Mouse (Mus musculus) forebrain, embryonic 16.5 days (tissue): ENCODE measurements around the gene Foxe1. TPM values are rescaled to one million over a fixed set of nuclear protein-coding genes. Genes with fewer than 3 reads are reported as not detected.

ENCODE experiments used
- ATAC-seq: fragments of 200-750 bp; cut with Nextera tagmentation; 2 replicates; pipeline ENCODE4 v1.8.0; 2017; ENCODE audit warnings: mild to moderate bottlenecking, moderate library complexity
- H3K27ac ChIP-seq: fragments of 300-500 bp; sonication (generic); 2 replicates; pipeline ENCODE4 v1.5.1; 2014; ENCODE audit warnings: low read length, control low read depth
- H3K27me3 ChIP-seq: fragments of 300-500 bp; sonication (generic); replicated peaks from 2 replicates; pipeline ENCODE4 v1.6.1; 2014; ENCODE audit warnings: low read length; ENCODE audit not compliant: control insufficient read depth, insufficient read depth
- H3K36me3 ChIP-seq: fragments of 300-500 bp; sonication (generic); 2 replicates; pipeline ENCODE4 v1.6.1; 2014; ENCODE audit not compliant: control insufficient read depth, insufficient read depth
- H3K4me1 ChIP-seq: fragments of 300-500 bp; sonication (generic); replicated peaks from 2 replicates; pipeline ENCODE4 v1.6.1; 2014; ENCODE audit warnings: low read length; ENCODE audit not compliant: control insufficient read depth, insufficient read depth
- H3K4me2 ChIP-seq: fragments of 300-500 bp; sonication (generic); 2 replicates; pipeline ENCODE4 v1.6.1; 2014; ENCODE audit warnings: mild to moderate bottlenecking, low read length, control low read depth
- H3K4me3 ChIP-seq: fragments of 300-500 bp; sonication (generic); replicated peaks from 2 replicates; pipeline ENCODE4 v1.5.1; 2014; ENCODE audit warnings: mild to moderate bottlenecking, low read length, control low read depth
- H3K9ac ChIP-seq: fragments of 300-500 bp; sonication (generic); replicated peaks from 2 replicates; pipeline ENCODE4 v1.6.1; 2014; ENCODE audit warnings: low read depth, low read length, control low read depth
- H3K9me3 ChIP-seq: fragments of 300-500 bp; sonication (generic); 2 replicates; pipeline ENCODE4 v1.6.1; 2016; ENCODE audit warnings: low read length; ENCODE audit not compliant: control insufficient read depth
- WGBS: fragments of 180-500 bp; shearing (Covaris S2); extraction: QIAGEN DNeasy Blood & Tissue Kit; methylation state at CpG from one replicate; pipeline ENCODE4 v1.1.7; 2014; 5-methylcytosine and 5-hydroxymethylcytosine counted together
- polyA plus RNA-seq: library from polyadenylated mRNA; unstranded; fragments of >200 nt; fragmentation: Nextera tagmentation; extraction: Ambion mirVana; gene quantifications from 2 replicates; pipeline ENCODE4 v1.2.1, GENCODE M21; 2015

Foxe1 gene
- polyA plus RNA-seq, 1 experiment from 2014 or later, result not detected

DNA sequence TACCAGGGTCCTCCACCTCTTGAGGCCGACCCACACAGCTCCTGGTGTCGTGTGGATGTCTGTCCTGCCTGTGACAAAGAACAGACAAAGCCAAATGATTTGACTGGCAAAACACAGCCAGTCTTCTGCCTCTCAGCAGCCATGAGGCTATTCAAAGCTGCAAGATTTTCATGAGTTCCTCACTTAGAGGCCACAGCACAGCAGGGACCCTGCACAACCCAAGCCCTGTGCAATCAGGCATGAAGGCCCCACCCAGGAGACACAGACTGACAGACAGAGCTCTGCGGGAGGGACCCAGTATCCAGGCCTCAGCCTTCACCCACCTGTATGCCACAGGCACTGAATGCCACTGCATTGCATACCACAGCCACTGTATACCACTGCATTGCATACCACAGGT is 14.5 kb upstream of the Foxe1 start:
- Histone ChIP-seq H3K27ac (no peak overlapping the region), H3K4me2 (no peak overlapping the region), H3K4me1 (no peaks in the 10 kb centered on the region), H3K9me3 (peaks cover 4% of the 10 kb centered on the region; the same call in 1 of the 2 replicates), H3K4me3 (no peak overlapping the region), H3K36me3 (no peaks in the 10 kb centered on the region), H3K27me3 (no peaks in the 10 kb centered on the region), H3K9ac (no peak overlapping the region)
- 19% methylated on average over 3 of the region's 3 CpGs for WGBS
- no peak for ATAC-seq

GRCm38 (mm10) chr4:46335846-46336245 is 7.6 kb upstream of the Foxe1 start:
- 16% methylated on average over 1 of the region's 1 CpGs for WGBS
- no peak overlapping the region for H3K4me2 ChIP-seq
- no peaks in the 10 kb centered on the region for H3K9me3 ChIP-seq
- H3K36me3 ChIP-seq, result no peaks in the 10 kb centered on the region
- H3K27me3 ChIP-seq, result peaks cover 27% of the 10 kb centered on the region
- no peak for ATAC-seq
- H3K27ac ChIP-seq, result no peak overlapping the region
- H3K9ac ChIP-seq, result no peak overlapping the region
- no peak overlapping the region for H3K4me3 ChIP-seq
- H3K4me1 ChIP-seq, result 0 out of 2 replicates have a peak, but pooled peaks cover 3% of the 10 kb centered on the region

- no peak overlapping the region for H3K4me3 ChIP-seq
- H3K9ac ChIP-seq, result no peak overlapping the region
- H3K27ac ChIP-seq, result no peak overlapping the region
- H3K27me3 ChIP-seq, result peaks cover 46% of the 10 kb centered on the region
- no peak for ATAC-seq
- H3K9me3 ChIP-seq, result no peaks in the 10 kb centered on the region
- H3K4me2 ChIP-seq, result no peak overlapping the region
- H3K36me3 ChIP-seq, result no peaks in the 10 kb centered on the region
- peaks cover 5% of the 10 kb centered on the region; the same call in 1 of the 2 replicates for H3K4me1 ChIP-seq
- 2% methylated on average over 3 of the region's 3 CpGs for WGBS
Measured at GRCm38 (mm10) chr4:46337990-46338389, 5.4 kb upstream of the Foxe1 start.

DNA sequence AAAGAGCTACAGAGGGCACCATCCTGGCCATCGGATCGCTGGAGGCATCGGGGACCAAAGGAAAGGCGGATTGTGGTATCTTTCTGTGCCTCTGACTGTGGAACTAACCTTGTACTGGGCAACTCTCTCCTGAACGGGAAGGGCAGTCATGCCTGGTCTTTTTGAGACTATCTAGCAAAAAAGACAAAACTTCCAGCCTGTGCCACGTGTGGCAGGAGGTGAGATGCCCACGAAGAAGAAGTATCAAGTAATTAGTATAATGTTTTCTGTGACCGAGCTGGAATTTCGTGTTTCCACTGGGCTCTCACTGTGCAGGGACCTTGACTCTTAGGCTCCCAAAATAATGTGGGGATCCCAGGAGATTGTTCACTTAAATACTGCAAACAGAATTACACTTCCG is 4.4 kb upstream of the Foxe1 start:
- no peak for ATAC-seq
- peaks cover 56% of the 10 kb centered on the region for H3K27me3 ChIP-seq
- H3K9me3 ChIP-seq, result no peaks in the 10 kb centered on the region
- H3K27ac ChIP-seq, result no peak overlapping the region
- no peak overlapping the region for H3K4me3 ChIP-seq
- H3K4me1 ChIP-seq, result peaks cover 8% of the 10 kb centered on the region
- 9% methylated on average over 10 of the region's 10 CpGs for WGBS
- no peaks in the 10 kb centered on the region for H3K36me3 ChIP-seq
- H3K4me2 ChIP-seq, result no peak overlapping the region
- H3K9ac ChIP-seq, result no peak overlapping the region

GRCm38 (mm10) chr4:46339584-46339983 is 3.8 kb upstream of the Foxe1 start:
- Histone ChIP-seq H3K27ac (no peak overlapping the region), H3K27me3 (peaks cover 62% of the 10 kb centered on the region), H3K4me3 (no peak overlapping the region), H3K9me3 (no peaks in the 10 kb centered on the region), H3K4me1 (peaks cover 13% of the 10 kb centered on the region), H3K9ac (no peak overlapping the region), H3K4me2 (no peak overlapping the region), H3K36me3 (no peaks in the 10 kb centered on the region)
- no peak for ATAC-seq
- 2% methylated on average over 25 of the region's 26 CpGs for WGBS

DNA sequence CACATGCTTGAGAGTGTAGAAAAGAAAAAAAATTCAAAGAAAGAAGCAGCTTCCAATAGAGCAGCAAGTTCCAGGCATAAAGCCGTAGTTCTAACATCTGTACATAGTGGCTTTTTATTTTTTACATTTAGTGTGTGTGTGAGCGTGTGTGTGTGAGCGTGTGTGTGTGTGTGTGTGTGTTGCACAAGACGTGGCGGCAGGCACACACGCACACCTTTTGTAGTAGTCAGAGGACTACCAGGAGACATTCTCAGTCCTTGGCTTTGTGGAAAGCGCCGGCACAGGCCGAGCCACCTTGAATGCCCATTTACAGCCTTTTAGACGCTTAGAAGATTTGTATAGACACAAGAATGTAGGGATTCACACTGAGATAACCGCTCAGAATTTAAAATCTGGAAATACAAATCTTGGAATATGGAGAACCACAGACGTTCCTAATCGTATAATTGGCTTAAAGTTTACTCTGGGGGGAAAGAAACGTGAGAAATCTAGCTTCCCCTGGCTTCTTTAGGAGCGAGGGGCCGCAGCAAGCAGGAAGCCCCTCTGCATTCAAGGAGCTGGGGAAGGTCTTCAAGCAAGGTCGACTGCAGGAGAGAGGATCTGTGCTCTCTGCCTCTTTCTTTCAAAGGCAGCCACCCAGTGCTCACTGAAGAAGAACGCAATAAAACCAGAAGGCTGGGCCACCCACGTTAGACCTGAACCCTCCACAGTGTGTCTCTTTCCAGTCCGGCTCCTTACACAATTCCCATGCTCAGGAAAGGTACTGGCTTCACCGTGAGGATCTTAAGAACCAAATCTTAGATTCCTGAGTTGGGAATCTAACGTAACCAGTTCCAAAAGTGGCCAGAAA is 1.4 kb upstream of the Foxe1 start:
- Histone ChIP-seq H3K9ac (no peak overlapping the region), H3K4me1 (peaks cover 18% of the 10 kb centered on the region), H3K36me3 (no peaks in the 10 kb centered on the region), H3K9me3 (no peaks in the 10 kb centered on the region), H3K4me3 (no peak overlapping the region), H3K27ac (no peak overlapping the region), H3K4me2 (no peak overlapping the region), H3K27me3 (peaks cover 78% of the 10 kb centered on the region)
- WGBS, result 8% methylated on average over 22 of the region's 22 CpGs
- no peak for ATAC-seq

- H3K4me2 ChIP-seq, result no peak overlapping the region; the same call in 1 of the 2 replicates
- no peak for ATAC-seq
- peaks cover 18% of the 10 kb centered on the region for H3K4me1 ChIP-seq
- no peak overlapping the region for H3K4me3 ChIP-seq
- H3K9me3 ChIP-seq, result no peaks in the 10 kb centered on the region
- no peak overlapping the region for H3K9ac ChIP-seq
- 1% methylated on average over 28 of the region's 28 CpGs for WGBS
- H3K36me3 ChIP-seq, result no peaks in the 10 kb centered on the region
- H3K27ac ChIP-seq, result no peak overlapping the region
- H3K27me3 ChIP-seq, result peaks cover 76% of the 10 kb centered on the region
Measured at GRCm38 (mm10) chr4:46342711-46343286, 610 bp upstream of the Foxe1 start.

DNA sequence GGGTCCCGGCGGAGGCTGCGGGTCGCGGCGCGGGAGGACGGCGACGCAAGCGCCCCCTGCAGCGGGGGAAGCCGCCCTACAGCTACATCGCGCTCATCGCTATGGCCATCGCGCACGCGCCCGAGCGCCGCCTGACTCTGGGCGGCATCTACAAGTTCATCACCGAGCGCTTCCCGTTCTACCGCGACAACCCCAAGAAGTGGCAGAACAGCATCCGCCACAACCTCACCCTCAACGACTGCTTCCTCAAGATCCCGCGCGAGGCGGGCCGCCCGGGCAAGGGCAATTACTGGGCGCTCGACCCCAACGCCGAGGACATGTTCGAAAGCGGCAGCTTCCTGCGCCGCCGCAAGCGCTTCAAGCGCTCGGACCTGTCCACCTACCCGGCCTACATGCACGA is 879 bp downstream of the Foxe1 start:
- Histone ChIP-seq H3K27me3 (peaks cover 75% of the 10 kb centered on the region), H3K4me2 (peak overlapping the region; percentile 58), H3K9ac (peak overlapping the region; percentile 20; the same call in 1 of the 2 replicates), H3K4me3 (peak overlapping the region; percentile 43), H3K27ac (no peak overlapping the region), H3K4me1 (peaks cover 18% of the 10 kb centered on the region), H3K36me3 (no peaks in the 10 kb centered on the region), H3K9me3 (no peaks in the 10 kb centered on the region)
- peak; percentile 24; the same call in 1 of the 2 replicates for ATAC-seq
- WGBS, result under 1% methylated on average over 47 of the region's 51 CpGs

DNA sequence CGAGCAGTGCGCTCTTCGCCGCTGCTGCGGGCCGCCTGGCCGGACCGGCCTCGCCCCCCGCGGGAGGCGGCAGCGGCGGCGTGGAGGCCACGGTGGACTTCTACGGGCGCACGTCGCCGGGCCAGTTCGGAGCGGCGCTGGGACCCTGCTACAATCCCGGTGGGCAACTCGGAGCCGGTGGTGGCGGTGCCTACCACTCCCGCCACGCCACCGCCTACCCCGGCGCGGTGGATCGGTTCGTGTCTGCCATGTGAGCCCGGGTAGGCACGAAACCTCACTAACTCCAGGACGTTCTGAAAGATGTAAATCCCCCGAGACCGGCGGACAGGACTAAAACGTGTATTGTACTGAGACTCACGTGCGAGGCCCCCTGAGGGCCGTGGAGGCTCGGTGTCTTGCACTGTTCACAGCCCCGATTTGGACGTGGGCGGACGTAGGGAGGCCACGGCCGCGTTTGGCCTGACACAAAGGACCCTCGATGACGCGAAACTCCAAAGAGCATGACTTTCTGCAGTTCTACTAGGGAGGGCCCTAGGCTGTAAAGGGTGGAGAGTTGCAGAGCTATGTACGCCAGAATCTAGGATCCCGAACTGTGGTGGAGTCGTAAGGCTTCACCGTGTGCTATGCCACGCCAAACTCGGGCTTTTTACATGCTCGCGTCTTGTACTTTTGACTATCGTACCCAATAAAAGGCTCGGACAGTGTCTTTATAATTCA is 1.8 kb downstream of the Foxe1 start:
- Histone ChIP-seq H3K27ac (no peak overlapping the region), H3K9ac (no peak overlapping the region), H3K4me3 (no peak overlapping the region), H3K4me2 (no peak overlapping the region; the same call in 1 of the 2 replicates), H3K36me3 (no peaks in the 10 kb centered on the region), H3K9me3 (no peaks in the 10 kb centered on the region), H3K27me3 (peaks cover 81% of the 10 kb centered on the region), H3K4me1 (peaks cover 15% of the 10 kb centered on the region)
- no peak for ATAC-seq
- WGBS, result 2% methylated on average over 67 of the region's 67 CpGs
